Mouse (Mus musculus): Measurements from ENCODE around the gene Dync1i1. TPM values are rescaled to one million over a fixed set of nuclear protein-coding genes. Genes with fewer than 3 reads are reported as not detected.

The Dync1i1 gene
- polyA plus RNA-seq, 1 experiment from 2014 or later, result 32.2 TPM

- Histone ChIP-seq H3K36me3 (ENCODE audit: control insufficient read depth, insufficient read depth, low read length) (no peaks in the 10 kb centered on the region), H3K9me3 (ENCODE audit: control insufficient read depth, low read length) (no peaks in the 10 kb centered on the region), H3K9ac (replicated peaks; ENCODE audit: low read depth, low read length) (no peak overlapping the region), H3K4me3 (ENCODE audit: low read depth, low read length) (no peak overlapping the region), H3K4me1 (ENCODE audit: control insufficient read depth, insufficient read depth, low read length) (no peaks in the 10 kb centered on the region; the same call in 1 of the 2 replicates), H3K4me2 (ENCODE audit: low read depth, low read length) (no peak overlapping the region), H3K27ac (ENCODE audit: low read depth, low read length) (no peak overlapping the region), H3K27me3 (ENCODE audit: control insufficient read depth, insufficient read depth, low read length) (no peaks in the 10 kb centered on the region)
- ATAC-seq (ENCODE audit: low read depth), result no peak
- WGBS, result 89% methylated on average over 7 of the region's 7 CpGs
Observed at GRCm38 (mm10) chr6:6075940-6076447, 350.6 kb downstream of the Dync1i1 start.

GRCm38 (mm10) chr6:6077234-6077633 lies 351.8 kb downstream of the Dync1i1 start:
- ATAC-seq (ENCODE audit: low read depth), result no peak

More at GRCm38 (mm10) chr6:6077234-6077633, 351.8 kb downstream of the Dync1i1 start:
- H3K4me1 ChIP-seq (ENCODE audit: control insufficient read depth, insufficient read depth, low read length), result no peaks in the 10 kb centered on the region; the same call in 1 of the 2 replicates
- no peak overlapping the region for H3K9ac ChIP-seq (replicated peaks; ENCODE audit: low read depth, low read length)
- no peak overlapping the region for H3K4me2 ChIP-seq (ENCODE audit: low read depth, low read length)
- H3K36me3 ChIP-seq (ENCODE audit: control insufficient read depth, insufficient read depth, low read length), result no peaks in the 10 kb centered on the region
- no peak overlapping the region for H3K4me3 ChIP-seq (ENCODE audit: low read depth, low read length)
- H3K27me3 ChIP-seq (ENCODE audit: control insufficient read depth, insufficient read depth, low read length), result no peaks in the 10 kb centered on the region
- 90% methylated on average over 4 of the region's 4 CpGs for WGBS
- no peak overlapping the region for H3K27ac ChIP-seq (ENCODE audit: low read depth, low read length)
- H3K9me3 ChIP-seq (ENCODE audit: control insufficient read depth, low read length), result no peaks in the 10 kb centered on the region

Other genes with a start within 250 kb of the Dync1i1 start
- 0.33 and 0.53 TPM in 2 replicates for gene Pdk4, start 229.3 kb upstream of the Dync1i1 start, polyA plus RNA-seq (2014; fragmentation: Nextera tagmentation; extraction: Ambion mirVana)

Data from neural tube, embryonic 14.5 days (tissue).